Mouse (Mus musculus): ENCODE data around the gene Foxo6.

DNA sequence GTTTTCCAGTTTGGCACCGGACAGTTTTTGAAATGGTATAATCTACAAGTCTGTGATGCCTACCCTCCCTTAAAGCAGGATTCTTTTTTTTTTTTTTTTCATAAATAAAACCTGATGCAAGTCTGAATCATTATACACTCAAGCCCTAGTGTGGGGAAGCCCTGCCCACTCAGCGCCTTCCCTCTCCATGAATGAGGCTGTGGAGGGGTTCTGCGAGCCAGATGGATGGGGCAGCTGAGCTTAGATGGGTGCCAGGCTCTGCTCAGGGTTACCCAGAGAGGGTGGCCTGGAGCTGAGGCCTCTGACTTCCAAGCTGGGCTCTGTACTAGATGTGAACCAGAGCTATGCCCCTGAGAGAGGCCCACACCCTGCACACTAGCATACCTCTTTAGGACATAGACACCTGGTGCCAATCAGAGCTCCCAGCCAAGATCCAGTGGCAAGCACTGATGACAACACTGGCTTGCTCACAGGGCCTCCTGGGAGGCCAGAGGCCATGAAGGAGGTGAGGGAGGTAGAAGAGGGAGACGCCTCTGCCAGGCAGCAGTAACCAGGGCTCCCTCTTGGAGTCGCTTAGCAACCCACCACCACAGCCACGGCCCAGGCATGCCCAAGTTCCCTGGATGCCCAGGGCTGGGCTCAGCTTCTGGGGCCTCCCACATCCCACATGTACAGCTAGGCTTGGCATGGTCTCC lies 15.1 kb downstream of the Foxo6 start:
- TF ChIP-seq POLR2A (IDR thresholded peaks at IDR 0.05; ENCODE audit: insufficient read length, low read depth) (peak; percentile 20), POLR2AphosphoS2 (IDR thresholded peaks at IDR 0.05; ENCODE audit: insufficient read length, low read depth) (no peak), MAX (IDR thresholded peaks at IDR 0.05; ENCODE audit: low read depth) (no peak), TCF12 (IDR thresholded peaks at IDR 0.05; ENCODE audit: insufficient read depth, poor library complexity, severe bottlenecking) (no peak), E2F4 (IDR thresholded peaks at IDR 0.05; ENCODE audit: insufficient read depth) (no peak), TCF3 (IDR thresholded peaks at IDR 0.05; ENCODE audit: insufficient read length, low read depth) (no peak)
